Mouse (Mus musculus): ENCODE data around the gene Hmg20b. TPM values are rescaled to one million over a fixed set of nuclear protein-coding genes. Genes with fewer than 3 reads are reported as not detected.

Hmg20b gene
- polyA plus RNA-seq, 1 experiment, result 80.2 TPM

DNA sequence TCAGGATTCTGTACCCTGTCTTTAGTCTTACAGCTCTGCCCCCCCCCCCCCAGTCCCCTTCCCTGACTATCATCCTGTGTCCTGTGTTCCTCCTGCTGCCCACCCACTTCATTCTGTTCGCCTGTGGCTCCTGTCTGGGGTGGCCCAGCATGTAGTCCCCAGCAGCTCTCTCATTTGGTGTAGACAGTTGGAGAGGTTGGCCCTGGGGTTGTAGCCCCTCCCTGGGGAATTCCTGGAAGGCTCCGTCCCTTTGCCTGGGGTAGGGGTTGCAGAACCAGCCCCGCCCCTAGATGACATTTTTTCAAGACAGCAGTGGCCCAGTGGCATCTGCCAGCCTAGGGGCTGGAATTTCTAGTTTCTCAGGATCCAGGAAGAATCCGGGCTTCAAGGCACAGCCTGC is 7.9 kb upstream of the Hmg20b start:
- Histone ChIP-seq H3K27me3 (ENCODE audit: control insufficient read depth, insufficient read depth, insufficient read length) (no peaks in the 10 kb centered on the region), H3ac (ENCODE audit: control insufficient read depth, insufficient read length) (peak overlapping the region; percentile 25), H3K79me2 (ENCODE audit: control insufficient read depth, insufficient read depth) (peaks cover 5% of the 10 kb centered on the region), H3K4me2 (ENCODE audit: low read depth) (peak overlapping the region; percentile 92), H3K36me3 (ENCODE audit: control insufficient read depth, insufficient read depth) (no peaks in the 10 kb centered on the region), H3K4me3 (peak overlapping the region; percentile 55)
- no peak for TF ChIP-seq POLR2AphosphoS2 (IDR thresholded peaks at IDR 0.05; ENCODE audit: insufficient read length, low read depth)
- peak in 1 of 3 experiments; percentile 40 for TF ChIP-seq MYOG (IDR thresholded peaks at IDR 0.05; ENCODE audit: control insufficient read depth in 1 of 3, insufficient read depth in 1 of 3, insufficient read length in 2 of 3, low read depth in 2 of 3)
- no peak for TF ChIP-seq USF1 (IDR thresholded peaks at IDR 0.05; ENCODE audit: low read depth)
- TF ChIP-seq MAX (IDR thresholded peaks at IDR 0.05; ENCODE audit: low read depth), result no peak
- TF ChIP-seq SRF (IDR thresholded peaks at IDR 0.05; ENCODE audit: control insufficient read depth, insufficient read length, low read depth), result no peak

DNA sequence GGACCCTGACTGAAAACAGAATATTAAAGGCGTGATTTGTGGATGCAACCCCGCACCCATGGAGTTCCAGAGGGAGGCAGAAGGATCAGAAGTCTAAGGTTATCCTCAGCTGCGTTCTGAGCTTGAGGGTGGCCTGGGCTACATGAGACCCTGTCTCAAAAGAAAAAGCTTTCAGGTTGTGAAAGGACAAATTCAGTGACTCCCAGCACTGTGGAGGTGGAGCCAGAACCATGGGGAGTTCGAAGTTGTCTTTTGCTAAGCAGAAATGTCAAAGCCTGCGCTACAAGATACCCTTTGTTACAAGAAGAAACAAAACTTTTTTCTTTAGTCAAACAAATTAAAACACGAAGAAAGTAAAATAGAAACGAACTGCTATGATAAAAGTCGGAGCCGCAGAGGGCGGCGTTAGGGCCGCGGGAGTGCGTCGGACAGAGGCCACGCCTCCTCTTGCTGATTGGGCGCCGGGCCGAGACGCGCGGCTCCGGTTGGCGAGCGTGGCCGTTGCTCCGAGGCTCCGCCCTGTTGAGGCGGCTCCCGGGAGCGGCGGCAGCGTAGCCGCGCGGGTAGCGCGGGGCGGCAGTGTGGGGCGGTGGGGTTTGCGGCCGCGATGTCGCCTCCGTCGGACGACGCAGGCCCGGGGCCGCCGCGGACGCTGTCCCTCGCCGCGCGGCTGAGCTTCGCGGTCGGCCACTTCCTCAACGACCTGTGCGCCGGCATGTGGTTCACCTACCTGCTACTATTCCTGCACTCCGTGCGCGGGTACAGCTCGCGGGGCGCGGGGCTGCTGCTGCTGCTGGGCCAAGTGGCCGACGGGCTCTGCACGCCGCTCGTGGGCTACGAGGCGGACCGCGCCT is 6.9 kb upstream of the Hmg20b start, which contains the start of gene Mfsd12:
Mfsd12 (plus strand) TSS at position 501 of the 854 bp plus-strand sequence.
- H3K36me3 ChIP-seq (ENCODE audit: control insufficient read depth, insufficient read depth), result no peaks in the 10 kb centered on the region
- H3K27me3 ChIP-seq (ENCODE audit: control insufficient read depth, insufficient read depth, insufficient read length), result no peaks in the 10 kb centered on the region
- peak within 1 kb of the TSS; percentile 25 for H3ac ChIP-seq (ENCODE audit: control insufficient read depth, insufficient read length)
- H3K4me3 ChIP-seq, result peak within 1 kb of the TSS; percentile 55
- peak within 1 kb of the TSS; percentile 92 for H3K4me2 ChIP-seq (ENCODE audit: low read depth)
- TF ChIP-seq SRF (IDR thresholded peaks at IDR 0.05; ENCODE audit: control insufficient read depth, insufficient read length, low read depth) (peak; percentile 64), E2F4 (IDR thresholded peaks at IDR 0.05; ENCODE audit: insufficient read depth) (no peak), USF1 (IDR thresholded peaks at IDR 0.05; ENCODE audit: low read depth) (no peak), CEBPB (IDR thresholded peaks at IDR 0.05; ENCODE audit: insufficient read depth, poor library complexity, severe bottlenecking) (no peak), TCF12 (IDR thresholded peaks at IDR 0.05; ENCODE audit: insufficient read depth, poor library complexity, severe bottlenecking) (no peak), MYOD1 (IDR thresholded peaks at IDR 0.05; ENCODE audit: control insufficient read depth in 1 of 3, insufficient read length in 2 of 3, low read depth in 2 of 3) (peak in 1 of 3 experiments; percentile 35), MYOG (IDR thresholded peaks at IDR 0.05; ENCODE audit: control insufficient read depth in 1 of 3, insufficient read depth in 1 of 3, insufficient read length in 2 of 3, low read depth in 2 of 3) (peak in 1 of 3 experiments; percentile 25), REST (IDR thresholded peaks at IDR 0.05; ENCODE audit: insufficient read depth, insufficient read length) (no peak), POLR2A (IDR thresholded peaks at IDR 0.05; ENCODE audit: insufficient read length, low read depth) (peak; percentile 95), TCF3 (IDR thresholded peaks at IDR 0.05; ENCODE audit: insufficient read length, low read depth) (no peak), POLR2AphosphoS2 (IDR thresholded peaks at IDR 0.05; ENCODE audit: insufficient read length, low read depth) (peak; percentile 86), MAX (IDR thresholded peaks at IDR 0.05; ENCODE audit: low read depth) (no peak)
- peaks cover 5% of the 10 kb centered on the region for H3K79me2 ChIP-seq (ENCODE audit: control insufficient read depth, insufficient read depth)

DNA sequence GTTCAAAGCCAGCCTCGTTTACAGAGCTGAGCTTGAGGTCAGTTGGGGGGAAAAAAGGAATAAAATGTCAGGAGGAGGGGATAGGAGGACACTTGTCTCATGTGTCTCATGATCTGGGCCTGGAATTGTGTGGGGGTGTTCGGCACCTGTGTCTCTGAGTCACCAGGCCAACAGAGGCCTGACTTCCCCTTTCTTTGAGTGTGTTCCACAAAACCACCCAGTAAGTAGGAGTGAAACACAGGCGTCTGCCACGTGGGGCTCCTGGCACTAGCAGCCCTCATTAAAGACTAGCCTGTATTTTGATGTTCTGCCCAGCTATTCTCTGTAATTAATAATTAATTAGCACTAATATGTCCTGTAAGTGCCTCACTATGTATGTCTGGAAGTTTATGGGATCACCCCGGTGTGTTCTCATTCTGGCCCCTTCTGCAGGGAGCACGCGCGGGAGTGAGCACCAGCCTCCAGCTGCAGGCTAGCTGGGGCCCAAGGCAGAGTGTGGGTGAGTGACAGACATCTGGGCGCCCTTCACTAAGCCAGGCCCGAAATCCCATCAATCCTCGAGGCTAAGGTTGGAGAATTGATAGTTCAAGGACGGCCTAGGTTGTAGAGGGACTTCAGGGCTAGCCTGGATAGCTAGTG is 6.2 kb upstream of the Hmg20b start:
- Histone ChIP-seq H3K27me3 (ENCODE audit: control insufficient read depth, insufficient read depth, insufficient read length) (no peaks in the 10 kb centered on the region), H3K4me2 (ENCODE audit: low read depth) (peak overlapping the region; percentile 80), H3K79me2 (ENCODE audit: control insufficient read depth, insufficient read depth) (peaks cover 5% of the 10 kb centered on the region), H3K36me3 (ENCODE audit: control insufficient read depth, insufficient read depth) (no peaks in the 10 kb centered on the region), H3K4me3 (peak overlapping the region; percentile 55), H3ac (ENCODE audit: control insufficient read depth, insufficient read length) (no peak overlapping the region)
- peak in 2 of 3 experiments; percentile 44 to 88 for TF ChIP-seq MYOD1 (IDR thresholded peaks at IDR 0.05; ENCODE audit: control insufficient read depth in 1 of 3, insufficient read length in 2 of 3, low read depth in 2 of 3)
- no peak for TF ChIP-seq REST (IDR thresholded peaks at IDR 0.05; ENCODE audit: insufficient read depth, insufficient read length)
- TF ChIP-seq MYOG (IDR thresholded peaks at IDR 0.05; ENCODE audit: control insufficient read depth in 1 of 3, insufficient read depth in 1 of 3, insufficient read length in 2 of 3, low read depth in 2 of 3), result peak in 1 of 3 experiments; percentile 75
- TF ChIP-seq CEBPB (IDR thresholded peaks at IDR 0.05; ENCODE audit: insufficient read depth, poor library complexity, severe bottlenecking), result no peak
- TF ChIP-seq USF1 (IDR thresholded peaks at IDR 0.05; ENCODE audit: low read depth), result no peak
- no peak for TF ChIP-seq MAX (IDR thresholded peaks at IDR 0.05; ENCODE audit: low read depth)
- no peak for TF ChIP-seq SRF (IDR thresholded peaks at IDR 0.05; ENCODE audit: control insufficient read depth, insufficient read length, low read depth)
- no peak for TF ChIP-seq POLR2A (IDR thresholded peaks at IDR 0.05; ENCODE audit: insufficient read length, low read depth)
- no peak for TF ChIP-seq TCF12 (IDR thresholded peaks at IDR 0.05; ENCODE audit: insufficient read depth, poor library complexity, severe bottlenecking)

GRCm38 (mm10) chr10:81355533-81355932 is 5.3 kb upstream of the Hmg20b start:
- H3K36me3 ChIP-seq (ENCODE audit: control insufficient read depth, insufficient read depth), result no peaks in the 10 kb centered on the region
- peaks cover 5% of the 10 kb centered on the region for H3K79me2 ChIP-seq (ENCODE audit: control insufficient read depth, insufficient read depth)
- no peak overlapping the region for H3ac ChIP-seq (ENCODE audit: control insufficient read depth, insufficient read length)
- no peak overlapping the region for H3K4me3 ChIP-seq
- TF ChIP-seq CEBPB (IDR thresholded peaks at IDR 0.05; ENCODE audit: insufficient read depth, poor library complexity, severe bottlenecking), result no peak
- TF ChIP-seq MYOD1 (IDR thresholded peaks at IDR 0.05; ENCODE audit: control insufficient read depth in 1 of 3, insufficient read length in 2 of 3, low read depth in 2 of 3), result no peak
- no peak for TF ChIP-seq POLR2A (IDR thresholded peaks at IDR 0.05; ENCODE audit: insufficient read length, low read depth)
- no peak for TF ChIP-seq SRF (IDR thresholded peaks at IDR 0.05; ENCODE audit: control insufficient read depth, insufficient read length, low read depth)
- no peak for TF ChIP-seq TCF3 (IDR thresholded peaks at IDR 0.05; ENCODE audit: insufficient read length, low read depth)
- no peak for TF ChIP-seq USF1 (IDR thresholded peaks at IDR 0.05; ENCODE audit: low read depth)
- no peak for TF ChIP-seq E2F4 (IDR thresholded peaks at IDR 0.05; ENCODE audit: insufficient read depth)
- TF ChIP-seq REST (IDR thresholded peaks at IDR 0.05; ENCODE audit: insufficient read depth, insufficient read length), result no peak
- no peak for TF ChIP-seq TCF12 (IDR thresholded peaks at IDR 0.05; ENCODE audit: insufficient read depth, poor library complexity, severe bottlenecking)
- TF ChIP-seq POLR2AphosphoS2 (IDR thresholded peaks at IDR 0.05; ENCODE audit: insufficient read length, low read depth), result no peak
- no peak for TF ChIP-seq MYOG (IDR thresholded peaks at IDR 0.05; ENCODE audit: control insufficient read depth in 1 of 3, insufficient read depth in 1 of 3, insufficient read length in 2 of 3, low read depth in 2 of 3)
- no peak for TF ChIP-seq MAX (IDR thresholded peaks at IDR 0.05; ENCODE audit: low read depth)
- no peak overlapping the region for H3K4me2 ChIP-seq (ENCODE audit: low read depth)
- H3K27me3 ChIP-seq (ENCODE audit: control insufficient read depth, insufficient read depth, insufficient read length), result no peaks in the 10 kb centered on the region

Data from myocyte (in vitro differentiated cells).